ENCODE assay signal across 23 mouse cellular contexts in the genomic region with DNA sequence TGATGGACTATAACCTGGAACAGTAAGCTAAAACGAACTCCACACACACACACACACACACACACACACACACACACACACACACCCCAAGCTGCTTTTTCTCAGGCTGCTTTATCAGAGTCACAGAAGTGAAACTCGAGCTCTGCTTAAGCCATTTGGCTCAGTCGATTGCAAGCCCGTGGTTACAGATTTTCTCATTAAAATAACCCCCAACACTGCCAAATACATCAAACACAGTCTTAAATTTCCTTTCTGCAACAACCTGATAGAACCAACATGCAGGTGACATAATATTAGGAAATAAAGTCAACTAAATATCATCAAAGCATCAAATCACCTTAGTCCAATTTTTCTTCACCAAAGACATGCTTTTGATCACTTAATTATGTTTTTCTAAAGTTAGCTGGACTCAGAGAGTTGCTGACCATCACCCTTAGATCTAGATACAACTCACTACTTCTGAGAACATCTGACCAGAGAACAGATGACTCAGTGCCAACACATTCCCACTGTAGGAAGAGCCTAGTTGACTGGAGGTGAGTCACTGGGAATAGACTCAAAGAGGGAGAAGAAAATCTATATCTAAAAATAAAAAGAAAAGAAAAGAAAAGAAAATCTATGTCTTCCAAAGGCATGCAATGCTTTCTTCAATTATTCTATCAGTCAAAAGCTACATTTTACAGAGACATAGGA.
DNase-seq lines count a peak whose midpoint lies in the region; TF ChIP-seq lines count a peak whose summit lies in the region.
"Had no signal": no experiment of that assay in that cellular context is flagged by ENCODE, and none has a peak within 500 bp of the region (broad histone marks: within the 10 kb centered on the region; RNA-seq: fewer than 3 reads in every experiment).

No protein-coding gene starts in this region.

- no peaks in the 10 kb centered on the region for H3K79me3 ChIP-seq in C2C12 (ENCODE audit: low read depth)

- no peak overlapping the region for H3ac ChIP-seq in C2C12 (ENCODE audit: control insufficient read depth, insufficient read length, low read depth)

- H3K36me3 ChIP-seq in C2C12 (ENCODE audit: control insufficient read depth, insufficient read depth): no peaks in the 10 kb centered on the region
- H3K36me3 ChIP-seq: embryonic facial prominence, embryonic 15.5 days; forebrain, embryonic 10.5 days; hindbrain, embryonic 12.5 days; hindbrain, embryonic 15.5 days had no signal

- TF ChIP-seq CTCF in C2C12 (IDR thresholded peaks at IDR 0.05; ENCODE audit: control insufficient read depth, insufficient read depth, insufficient read length): no peak
- TF ChIP-seq CTCF in embryonic fibroblast, embryonic 13.5 days (IDR thresholded peaks at IDR 0.05; ENCODE audit: borderline replicate concordance, insufficient read depth, low read length): no peak

- peak; percentile 60 for DNase-seq in brain, adult 2 months (ENCODE audit: low read depth, low spot score)
- no peak for DNase-seq in ovary, postnatal 10 days (ENCODE audit: low spot score)
- DNase-seq in thymus, postnatal 10 days (ENCODE audit: low spot score in 2 of 2): no peak
- DNase-seq in gastrocnemius, postnatal 25 days: no peak
- no peak for DNase-seq in embryo, embryonic 10.5 days (ENCODE audit: low spot score)
- DNase-seq: adrenal gland, postnatal 10 days; adrenal gland, postnatal 36 days; B cell, adult 2 months; cerebellum, adult 11 months; cerebellum, adult 2 months; cerebellum, adult 9-11 months; cerebellum, postnatal 25 days; embryo, embryonic 11 days; gastrocnemius, postnatal 36 days; kidney, adult 2 months had no signal

- H3K27me3 ChIP-seq in C2C12 (ENCODE audit: control insufficient read depth, insufficient read depth, insufficient read length): no peaks in the 10 kb centered on the region
- H3K27me3 ChIP-seq: embryonic facial prominence, embryonic 15.5 days; hindbrain, embryonic 12.5 days; hindbrain, embryonic 15.5 days; Patski had no signal

- no peaks in the 10 kb centered on the region for H3K79me2 ChIP-seq in C2C12 (ENCODE audit: control insufficient read depth, insufficient read depth)

- peaks cover 3% of the 10 kb centered on the region for H3K4me1 ChIP-seq in embryonic fibroblast, embryonic 13.5 days (ENCODE audit: control insufficient read depth, insufficient read depth, low read length)
- H3K4me1 ChIP-seq: hindbrain, embryonic 12.5 days; hindbrain, embryonic 15.5 days had no signal

- TF ChIP-seq POLR2A in embryonic fibroblast, embryonic 13.5 days (IDR thresholded peaks at IDR 0.05; ENCODE audit: low read depth, low read length): no peak

- H3K27ac ChIP-seq in embryonic fibroblast, embryonic 13.5 days (ENCODE audit: insufficient read depth, low read length): peak overlapping the region; percentile 98
- H3K27ac ChIP-seq: embryonic facial prominence, embryonic 15.5 days; forebrain, embryonic 10.5 days; hindbrain, embryonic 12.5 days; hindbrain, embryonic 15.5 days had no signal

- H3K4me3 ChIP-seq in C2C12 (ENCODE audit: insufficient read depth, poor library complexity, severe bottlenecking): no peak overlapping the region
- no peak overlapping the region for H3K4me3 ChIP-seq in embryonic fibroblast, embryonic 13.5 days (ENCODE audit: insufficient read depth, low read length)
- H3K4me3 ChIP-seq: embryonic facial prominence, embryonic 15.5 days; erythroblast, embryonic 14.5 days; forebrain, embryonic 10.5 days; hindbrain, embryonic 12.5 days; hindbrain, embryonic 15.5 days had no signal

TF ChIP-seq in C2C12, 6 proteins besides CTCF, POLR2A, EP300 and RAD21:
- TF ChIP-seq MAX (IDR thresholded peaks at IDR 0.05) (no peak), MYOG (IDR thresholded peaks at IDR 0.05; ENCODE audit: control insufficient read depth, extremely low read depth, insufficient read length) (no peak), CEBPB (IDR thresholded peaks at IDR 0.05; ENCODE audit: low read depth) (no peak), FOSL1 (IDR thresholded peaks at IDR 0.05; ENCODE audit: insufficient read depth, low read length, poor library complexity, severe bottlenecking) (peak; percentile 94), USF1 (IDR thresholded peaks at IDR 0.05; ENCODE audit: low read depth) (peak; percentile 46), MYOD1 (IDR thresholded peaks at IDR 0.05; ENCODE audit: control insufficient read depth, insufficient read length, low read depth) (no peak)
